Mouse (Mus musculus) neural tube, embryonic 11.5 days (tissue): ENCODE data around the gene Fam169a. TPM values are rescaled to one million over a fixed set of nuclear protein-coding genes. Genes with fewer than 3 reads are reported as not detected.
"Not testable (repeated sequence)": the region's sequence is repeated elsewhere in the genome, so short reads cannot be mapped to it uniquely, and the experiment has no call there.

Experiments
- ATAC-seq: fragments of 200-750 bp; cut with Nextera tagmentation; 2 replicates; pipeline ENCODE4 v1.8.0; 2017; ENCODE audit warnings: moderate number of reproducible peaks, mild to moderate bottlenecking, moderate TSS enrichment, moderate library complexity; ENCODE audit not compliant: insufficient read depth, low FRiP score, low TSS enrichment
- DNase-seq: peaks from one replicate; pipeline ENCODE4 v3.0.0-alpha.2; 2015; ENCODE audit warnings: low spot score
- H3K27ac ChIP-seq: fragments of 300-500 bp; sonication (generic); 2 replicates; pipeline ENCODE4 v1.5.1; 2014; ENCODE audit warnings: low read depth, mild to moderate bottlenecking, low read length
- H3K27me3 ChIP-seq: fragments of 300-500 bp; sonication (generic); 2 replicates; pipeline ENCODE4 v1.6.1; 2014; ENCODE audit warnings: mild to moderate bottlenecking, low read length, mixed read lengths; ENCODE audit not compliant: control insufficient read depth, insufficient read depth
- H3K36me3 ChIP-seq: fragments of 300-500 bp; sonication (generic); 2 replicates; pipeline ENCODE4 v1.6.1; 2014; ENCODE audit warnings: mild to moderate bottlenecking, low read length, moderate library complexity, mixed read lengths; ENCODE audit not compliant: control insufficient read depth, insufficient read depth
- H3K4me1 ChIP-seq: fragments of 300-500 bp; sonication (generic); 2 replicates; pipeline ENCODE4 v1.6.1; 2014; ENCODE audit warnings: low read length, mixed read lengths; ENCODE audit not compliant: control insufficient read depth, insufficient read depth
- H3K4me2 ChIP-seq: fragments of 300-500 bp; sonication (generic); 2 replicates; pipeline ENCODE4 v1.6.1; 2014; ENCODE audit warnings: low read depth, mild to moderate bottlenecking, moderate library complexity
- H3K4me3 ChIP-seq: fragments of 300-500 bp; sonication (generic); 2 replicates; pipeline ENCODE4 v1.5.1; 2014; ENCODE audit warnings: low read depth, low read length
- H3K9ac ChIP-seq: fragments of 300-500 bp; sonication (generic); 2 replicates; pipeline ENCODE4 v1.6.1; 2014; ENCODE audit warnings: mild to moderate bottlenecking, low read length
- H3K9me3 ChIP-seq: fragments of 300-500 bp; sonication (generic); 2 replicates; pipeline ENCODE4 v1.6.1; 2016; ENCODE audit warnings: low read length; ENCODE audit not compliant: control insufficient read depth
- WGBS: fragments of 180-500 bp; shearing (Covaris S2); extraction: QIAGEN DNeasy Blood & Tissue Kit; methylation state at CpG from one replicate; pipeline ENCODE4 v1.1.7; 2014; 5-methylcytosine and 5-hydroxymethylcytosine counted together
- polyA plus RNA-seq: library from polyadenylated mRNA; unstranded; fragments of >200 nt; fragmentation: Nextera tagmentation; extraction: Ambion mirVana; gene quantifications from 2 replicates; pipeline ENCODE4 v1.2.1, GENCODE M21; 2014

The Fam169a gene
- polyA plus RNA-seq, 1 experiment from 2014 or later = 15.2 TPM

DNA sequence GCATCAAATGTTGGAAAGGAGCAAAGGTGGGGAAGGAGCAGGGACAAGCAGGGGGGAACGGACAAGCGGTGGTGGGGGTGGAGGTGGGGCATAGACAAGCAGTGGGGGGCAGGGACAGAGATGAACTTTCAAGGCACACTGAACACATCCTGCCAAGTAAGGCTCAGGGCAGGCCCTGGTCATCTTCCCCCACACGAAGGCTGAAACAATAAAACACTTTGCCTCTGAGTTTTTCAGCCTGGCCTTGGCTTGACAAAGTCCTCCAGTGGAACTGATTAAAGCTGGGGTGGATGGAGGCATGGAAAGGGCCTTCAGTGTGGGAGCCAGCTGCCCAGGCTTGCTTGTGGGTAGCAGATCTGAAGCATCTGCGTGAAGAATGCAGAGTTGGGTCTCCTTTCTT lies 9.3 kb upstream of the Fam169a start:
- ATAC-seq = no peak
- H3K27me3 ChIP-seq = no peaks in the 10 kb centered on the region
- no peak overlapping the region for H3K4me3 ChIP-seq
- DNase-seq = no peak
- no peak overlapping the region for H3K4me2 ChIP-seq
- no peaks in the 10 kb centered on the region for H3K4me1 ChIP-seq
- 52% methylated on average over 4 of the region's 4 CpGs for WGBS
- H3K9me3 ChIP-seq = no peaks in the 10 kb centered on the region
- H3K27ac ChIP-seq = no peak overlapping the region
- H3K9ac ChIP-seq = no peak overlapping the region
- H3K36me3 ChIP-seq = no peaks in the 10 kb centered on the region

DNA sequence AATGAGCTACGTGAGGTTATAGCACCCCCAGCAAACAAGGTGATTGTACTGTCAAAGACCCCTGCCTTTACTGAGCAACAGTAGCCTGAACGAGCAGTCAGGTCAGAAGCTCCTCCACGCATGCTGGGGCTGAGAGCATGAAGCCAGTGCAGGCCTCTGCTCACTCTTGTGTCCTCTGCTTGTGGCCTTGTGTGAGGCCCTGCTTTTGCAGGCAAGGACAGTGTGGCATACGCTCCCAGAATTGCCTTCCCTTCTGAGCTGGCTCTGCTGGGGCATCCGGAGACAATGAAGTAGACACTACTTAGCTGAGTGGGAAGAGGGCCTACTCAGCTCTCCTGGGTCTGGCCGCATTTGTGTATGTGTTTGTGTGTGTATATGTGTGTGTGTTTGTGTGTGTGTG lies 7.3 kb upstream of the Fam169a start:
- Histone ChIP-seq H3K27ac (no peak overlapping the region), H3K27me3 (no peaks in the 10 kb centered on the region), H3K4me1 (no peaks in the 10 kb centered on the region; the same call in 1 of the 2 replicates), H3K9me3 (no peaks in the 10 kb centered on the region), H3K9ac (no peak overlapping the region), H3K36me3 (no peaks in the 10 kb centered on the region), H3K4me3 (no peak overlapping the region), H3K4me2 (no peak overlapping the region)
- DNase-seq = no peak
- 88% methylated on average over 6 of the region's 6 CpGs for WGBS
- no peak for ATAC-seq

DNA sequence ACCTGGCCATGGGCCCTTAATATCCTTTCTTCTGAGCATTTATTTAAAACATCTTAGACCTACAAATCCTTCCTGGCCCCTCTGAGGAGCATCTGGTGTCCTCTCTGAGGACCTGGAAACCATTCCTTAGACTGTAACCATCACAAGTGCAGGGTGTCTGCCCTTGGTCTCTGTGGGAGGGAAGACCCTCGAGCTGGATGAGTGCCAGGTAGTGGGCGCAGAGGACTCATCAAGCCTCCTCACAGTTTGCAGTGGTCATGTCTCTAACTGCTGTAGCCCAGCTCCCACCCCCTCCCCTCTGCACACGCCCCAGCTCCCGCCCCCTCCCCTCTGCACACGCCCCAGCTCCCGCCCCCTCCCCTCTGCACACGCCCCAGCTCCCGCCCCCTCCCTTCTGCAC lies 6.8 kb upstream of the Fam169a start:
- no peaks in the 10 kb centered on the region for H3K9me3 ChIP-seq
- no peaks in the 10 kb centered on the region for H3K36me3 ChIP-seq
- 71% methylated on average over 2 of the region's 8 CpGs for WGBS
- no peaks in the 10 kb centered on the region for H3K27me3 ChIP-seq
- H3K4me3 ChIP-seq = no peak overlapping the region
- no peak overlapping the region for H3K4me2 ChIP-seq
- no peak overlapping the region for H3K9ac ChIP-seq
- no peaks in the 10 kb centered on the region; the same call in 1 of the 2 replicates for H3K4me1 ChIP-seq
- no peak overlapping the region for H3K27ac ChIP-seq
- DNase-seq = no peak
- ATAC-seq = no peak

DNA sequence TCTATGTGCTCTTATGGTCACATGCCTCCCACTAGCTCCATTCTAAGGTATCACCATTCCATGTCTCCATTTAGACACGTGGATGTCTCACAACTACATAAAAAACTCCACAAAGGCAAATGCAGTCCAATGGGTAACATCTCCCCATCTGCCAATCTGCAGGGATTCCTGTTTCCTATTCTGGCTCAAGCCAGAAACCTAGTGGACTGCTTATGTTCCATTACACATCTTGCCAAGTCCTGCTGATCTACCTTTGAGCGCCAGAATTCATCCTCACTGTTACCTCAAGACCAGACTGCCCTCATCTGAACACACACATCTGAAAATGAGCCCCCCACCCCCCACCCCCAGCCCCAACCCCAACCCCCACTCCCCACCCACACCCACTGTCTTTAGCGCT lies 4.9 kb upstream of the Fam169a start:
- no peak overlapping the region for H3K9ac ChIP-seq

DNA sequence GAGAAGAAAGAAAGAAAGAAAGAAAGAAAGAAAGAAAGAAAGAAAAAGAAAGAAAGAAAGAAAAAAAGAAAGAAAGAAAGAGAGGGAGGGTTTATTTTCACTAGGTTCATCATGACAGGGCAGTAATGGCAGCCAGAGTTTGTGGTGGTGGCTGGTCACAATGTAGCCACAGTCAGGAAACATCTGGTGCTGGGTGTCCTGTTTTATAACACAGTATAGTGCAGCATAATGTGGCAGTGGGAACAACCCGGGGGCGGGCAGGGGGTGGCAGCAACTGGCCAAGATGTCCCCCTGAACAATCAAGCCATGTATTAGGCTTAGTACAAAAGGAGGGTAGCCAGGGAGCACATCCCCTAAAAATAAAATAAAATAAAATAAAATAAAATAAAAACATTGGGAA lies 3.7 kb upstream of the Fam169a start:
- H3K27me3 ChIP-seq = no peaks in the 10 kb centered on the region
- no peaks in the 10 kb centered on the region for H3K36me3 ChIP-seq
- no peak for ATAC-seq
- no peaks in the 10 kb centered on the region; the same call in 1 of the 2 replicates for H3K4me1 ChIP-seq
- no peak overlapping the region for H3K27ac ChIP-seq
- no peak overlapping the region for H3K4me2 ChIP-seq
- DNase-seq = no peak
- no peaks in the 10 kb centered on the region for H3K9me3 ChIP-seq
- H3K4me3 ChIP-seq = no peak overlapping the region
- no peak overlapping the region for H3K9ac ChIP-seq
- 75% methylated on average over 2 of the region's 2 CpGs for WGBS

More for the DNA sequence above, 4.9 kb upstream of the Fam169a start:
- Histone ChIP-seq H3K36me3 (no peaks in the 10 kb centered on the region), H3K4me3 (no peak overlapping the region), H3K27ac (no peak overlapping the region), H3K4me2 (no peak overlapping the region), H3K9me3 (no peaks in the 10 kb centered on the region), H3K27me3 (no peaks in the 10 kb centered on the region), H3K4me1 (no peaks in the 10 kb centered on the region; the same call in 1 of the 2 replicates)
- DNase-seq (no peak), ATAC-seq (no peak)
- WGBS = 90% methylated on average over 3 of the region's 3 CpGs

DNA sequence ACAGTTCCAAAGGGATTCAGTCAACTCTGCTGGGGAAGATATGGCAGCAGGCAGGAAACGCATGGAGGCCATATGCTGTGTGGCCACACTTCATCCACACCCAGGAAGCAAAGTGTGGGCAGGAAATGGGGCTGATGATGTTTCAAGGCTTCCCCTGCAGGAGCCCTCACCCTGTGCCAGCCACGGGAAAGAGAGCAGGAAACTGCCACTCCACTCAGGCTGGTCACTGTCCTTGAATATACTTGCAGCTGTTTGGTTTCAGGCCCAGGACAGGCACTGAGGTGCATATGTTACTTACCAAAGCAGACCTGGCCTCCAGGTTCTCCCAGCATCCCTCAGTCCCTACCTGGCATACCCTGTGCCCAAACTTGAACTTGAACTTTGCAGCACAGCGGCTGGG lies 2.7 kb upstream of the Fam169a start:
- Histone ChIP-seq H3K9ac (no peak overlapping the region; the same call in 1 of the 2 replicates), H3K4me2 (no peak overlapping the region), H3K36me3 (no peaks in the 10 kb centered on the region), H3K4me3 (no peak overlapping the region), H3K9me3 (no peaks in the 10 kb centered on the region), H3K27me3 (no peaks in the 10 kb centered on the region), H3K27ac (no peak overlapping the region), H3K4me1 (no peaks in the 10 kb centered on the region; the same call in 1 of the 2 replicates)
- no peak for DNase-seq
- 58% methylated on average over 3 of the region's 3 CpGs for WGBS
- 0 out of 2 replicates have a peak, but pooled peaks have one; percentile 13 for ATAC-seq

DNA sequence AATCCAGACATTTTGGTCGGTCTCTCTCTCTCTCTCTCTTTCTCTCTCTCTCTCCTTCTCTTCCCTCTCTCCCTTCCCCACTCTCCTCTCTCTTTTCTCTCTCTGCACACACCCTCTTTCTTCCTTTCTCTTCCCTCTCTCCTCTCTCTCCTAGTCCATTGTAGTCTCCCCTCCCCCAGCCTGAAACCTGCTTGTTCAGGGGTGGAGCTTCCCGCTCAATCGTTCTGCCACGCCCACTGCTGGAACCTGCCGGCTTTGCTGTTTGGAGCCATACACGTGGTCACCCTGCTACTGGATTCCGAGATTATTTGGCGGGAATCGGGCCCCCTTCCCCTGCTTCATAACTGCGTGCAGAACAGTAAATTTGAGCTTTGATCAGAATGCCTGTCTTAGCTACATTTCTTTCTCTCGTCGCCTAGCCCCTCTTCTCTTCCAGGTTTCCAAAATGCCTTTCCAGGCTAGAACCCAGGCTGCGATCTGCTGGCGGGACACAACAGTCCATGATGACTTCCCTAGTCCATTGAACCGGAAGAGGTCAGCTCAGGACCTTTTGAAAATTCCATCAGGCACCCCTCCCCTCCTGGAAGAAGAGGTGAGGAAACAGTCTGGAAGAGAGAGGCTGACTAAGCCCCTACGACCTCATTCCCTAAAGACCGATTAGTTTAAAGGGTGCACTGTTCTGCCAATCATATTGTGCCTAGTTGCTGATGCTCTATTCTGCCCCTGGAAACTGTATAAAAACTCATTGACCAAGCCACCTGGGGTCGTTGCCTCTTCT lies 2.1 kb upstream of the Fam169a start:
- ATAC-seq, H3K4me2 ChIP-seq, H3K27ac ChIP-seq, H3K9ac ChIP-seq, H3K27me3 ChIP-seq, H3K4me3 ChIP-seq, H3K4me1 ChIP-seq, H3K36me3 ChIP-seq, H3K9me3 ChIP-seq, DNase-seq: not testable (repeated sequence)
- 49% methylated on average over 18 of the region's 18 CpGs for WGBS

DNA sequence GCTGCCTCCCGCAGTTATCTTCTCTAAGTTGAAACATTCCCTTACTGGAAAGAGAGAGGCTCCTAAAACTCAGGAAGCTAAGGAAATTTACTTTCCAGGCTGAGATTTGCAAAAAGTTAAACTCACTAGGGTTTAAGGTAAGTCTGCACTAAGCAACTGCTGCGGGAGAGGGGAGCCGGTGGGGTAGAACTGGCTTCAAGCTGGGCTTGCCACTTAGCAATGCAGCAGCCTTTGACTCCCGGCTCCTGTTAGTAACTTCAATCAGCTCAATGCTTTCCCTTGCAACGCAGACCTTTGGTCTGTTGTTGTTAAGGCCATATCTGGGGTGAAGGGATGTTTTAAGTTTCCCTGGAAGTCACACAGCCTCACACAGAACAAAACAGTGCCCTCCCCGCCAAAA lies 605 bp downstream of the Fam169a start:
- H3K4me2 ChIP-seq = no peak overlapping the region
- WGBS = 6% methylated on average over 6 of the region's 6 CpGs

DNA sequence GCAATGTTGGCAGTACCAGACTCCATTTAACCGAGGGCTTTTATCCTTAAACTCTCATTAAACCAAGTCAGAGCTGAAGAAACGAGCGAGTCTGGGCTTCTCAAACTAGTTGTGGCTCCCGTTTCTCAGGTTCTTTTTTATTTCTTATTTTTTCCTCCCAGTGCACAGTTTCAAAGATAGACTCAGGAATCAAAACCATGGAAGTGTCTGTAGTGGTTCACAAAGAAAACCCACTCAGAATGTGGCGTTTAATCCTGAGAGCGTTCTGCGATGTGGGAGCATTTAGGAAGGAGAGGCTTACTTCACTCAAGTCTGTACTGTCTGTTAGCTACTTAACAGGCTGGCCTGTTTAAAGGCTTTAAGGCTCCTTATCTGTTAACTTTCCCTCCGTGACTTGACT lies 1.1 kb downstream of the Fam169a start:
- Histone ChIP-seq H3K9me3 (no peaks in the 10 kb centered on the region), H3K4me1 (no peaks in the 10 kb centered on the region; the same call in 1 of the 2 replicates), H3K9ac (no peak overlapping the region), H3K27me3 (no peaks in the 10 kb centered on the region), H3K4me3 (no peak overlapping the region), H3K27ac (no peak overlapping the region), H3K4me2 (no peak overlapping the region), H3K36me3 (no peaks in the 10 kb centered on the region)
- ATAC-seq = no peak
- 50% methylated on average over 8 of the region's 8 CpGs for WGBS
- no peak for DNase-seq

More for the DNA sequence above, 605 bp downstream of the Fam169a start:
- Histone ChIP-seq H3K9me3 (no peaks in the 10 kb centered on the region), H3K36me3 (no peaks in the 10 kb centered on the region), H3K4me1 (no peaks in the 10 kb centered on the region; the same call in 1 of the 2 replicates), H3K9ac (no peak overlapping the region), H3K27me3 (no peaks in the 10 kb centered on the region), H3K4me3 (no peak overlapping the region), H3K27ac (no peak overlapping the region)
- no peak for ATAC-seq
- no peak for DNase-seq
